13 mouse cellular contexts compared by ENCODE assay signal in the genomic region with DNA sequence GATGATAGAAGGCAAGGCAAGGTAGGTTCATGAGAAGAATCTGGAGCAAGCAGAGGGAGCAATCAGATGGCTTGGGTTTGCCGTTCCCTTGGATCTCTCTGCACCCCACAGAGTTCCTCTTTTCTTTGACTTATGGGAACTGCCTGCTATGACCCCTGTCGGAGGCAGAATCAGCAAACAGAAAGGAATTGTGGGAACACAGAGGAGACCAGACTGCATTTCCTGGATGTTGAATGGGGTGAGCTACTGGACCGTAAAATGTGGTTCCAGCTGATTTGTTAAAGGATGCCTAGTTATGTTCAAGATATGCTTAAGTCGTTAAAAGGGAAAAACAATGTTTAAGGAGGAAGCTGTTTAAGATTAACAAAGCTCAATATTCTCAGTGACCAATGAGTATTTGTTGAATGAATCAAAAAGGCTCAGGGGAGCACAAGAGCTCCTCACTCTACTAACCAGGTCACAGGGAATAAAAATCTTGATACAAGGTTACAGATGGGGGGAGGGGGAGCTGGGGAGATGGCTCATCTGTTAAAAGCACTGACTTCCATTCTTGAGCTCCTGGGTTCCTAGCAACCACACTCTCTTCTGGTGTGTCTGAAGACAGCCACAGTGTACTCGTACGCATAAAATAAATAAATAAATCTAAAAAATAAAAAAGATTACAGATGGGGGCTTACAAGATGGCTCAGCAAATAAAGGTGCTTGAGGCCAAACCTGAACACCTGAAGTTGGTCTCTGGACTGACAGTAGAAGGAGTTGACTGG. TPM values are rescaled to one million over a fixed set of nuclear protein-coding genes. Genes with fewer than 3 reads are reported as not detected.
DNase-seq lines count a peak whose midpoint lies in the region; ATAC-seq and TF ChIP-seq lines count a peak whose summit lies in the region.
"Had no signal": no experiment of that assay in that cellular context is flagged by ENCODE, and none has a peak within 500 bp of the region (broad histone marks: within the 10 kb centered on the region; RNA-seq: fewer than 3 reads in every experiment).

No protein-coding gene starts in this region.

- no peaks in the 10 kb centered on the region for H3K36me3 ChIP-seq in heart, embryonic 13.5 days
- peaks cover 2% of the 10 kb centered on the region; the same call in 1 of the 2 replicates for H3K36me3 ChIP-seq in heart, adult 2 months (ENCODE audit: control insufficient read depth, insufficient read depth, low read length)
- peaks cover 0 to 5% of the 10 kb centered on the region in 2 experiments; a peak in 1 of 4 replicates for H3K36me3 ChIP-seq in MEL (ENCODE audit: control insufficient read depth in 1 of 2, insufficient read depth in 2 of 2, low read length in 2 of 2)
- H3K36me3 ChIP-seq in liver, embryonic 11.5 days (ENCODE audit: control insufficient read depth, insufficient read depth, low read length): no peaks in the 10 kb centered on the region
- H3K36me3 ChIP-seq in intestine, embryonic 16.5 days (ENCODE audit: control insufficient read depth, insufficient read depth, low read length): no peaks in the 10 kb centered on the region
- H3K36me3 ChIP-seq: limb, embryonic 15.5 days had no signal

- TF ChIP-seq CTCF in heart, adult 2 months (IDR thresholded peaks at IDR 0.05): no peak
- TF ChIP-seq CTCF in MEL (IDR thresholded peaks at IDR 0.05 in 2 of 3, conservative IDR thresholded peaks at IDR 0.05 in 1 of 3; ENCODE audit: control insufficient read depth in 1 of 3, insufficient read depth in 1 of 3, low read depth in 2 of 3, low read length in 3 of 3, poor library complexity in 1 of 3, severe bottlenecking in 1 of 3): no peak

- peak overlapping the region; percentile 93 for H3K27ac ChIP-seq in heart, embryonic 13.5 days (replicated peaks)
- H3K27ac ChIP-seq in heart, adult 2 months: no peak overlapping the region; the same call in 1 of the 2 replicates
- no peak overlapping the region for H3K27ac ChIP-seq in MEL (ENCODE audit: control insufficient read depth, low read depth, low read length)
- no peak overlapping the region for H3K27ac ChIP-seq in liver, embryonic 11.5 days (ENCODE audit: low read depth, low read length)
- H3K27ac ChIP-seq in intestine, embryonic 16.5 days (ENCODE audit: low read length): no peak overlapping the region
- H3K27ac ChIP-seq: layer of hippocampus, adult 2 months; limb, embryonic 15.5 days had no signal

- intact Hi-C loops in heart, adult 2 months (cut with DNase I): no loop called here

- H3K4me1 ChIP-seq in heart, embryonic 13.5 days: peaks cover 36% of the 10 kb centered on the region
- H3K4me1 ChIP-seq in heart, adult 2 months (ENCODE audit: control insufficient read depth, insufficient read depth, low read length): peaks cover 3% of the 10 kb centered on the region; the same call in 1 of the 2 replicates
- H3K4me1 ChIP-seq in MEL (ENCODE audit: control insufficient read depth in 1 of 2, insufficient read depth in 2 of 2, low read length in 2 of 2): peaks cover 3 to 10% of the 10 kb centered on the region in 2 experiments; a peak in 1 of 4 replicates
- no peaks in the 10 kb centered on the region for H3K4me1 ChIP-seq in liver, embryonic 11.5 days (replicated peaks; ENCODE audit: control insufficient read depth, insufficient read depth, low read length)
- no peaks in the 10 kb centered on the region for H3K4me1 ChIP-seq in intestine, embryonic 16.5 days (ENCODE audit: control insufficient read depth, insufficient read depth, low read length)

- WGBS in heart, embryonic 13.5 days: 68% methylated on average over 6 of the region's 6 CpGs
- 55% methylated on average over 6 of the region's 6 CpGs for WGBS in heart, adult 2 months
- WGBS in liver, embryonic 11.5 days: 50% methylated on average over 6 of the region's 6 CpGs
- 62% methylated on average over 6 of the region's 6 CpGs for WGBS in intestine, embryonic 16.5 days

- no peak for ATAC-seq in heart, embryonic 13.5 days (ENCODE audit: extremely low read depth, insufficient number of reproducible peaks, low FRiP score, low TSS enrichment)
- ATAC-seq in liver, embryonic 11.5 days (replicated peaks; ENCODE audit: low FRiP score): no peak
- ATAC-seq in intestine, embryonic 16.5 days: no peak

- H3K79me2 ChIP-seq in heart, adult 2 months (replicated peaks; ENCODE audit: control insufficient read depth, insufficient read depth, low read length): no peaks in the 10 kb centered on the region
- H3K79me2 ChIP-seq in MEL (ENCODE audit: control insufficient read depth, insufficient read depth, low read length, poor library complexity): no peaks in the 10 kb centered on the region

- DNase-seq in heart, adult 2 months: no peak
- DNase-seq in MEL (ENCODE audit: low read depth, low spot score): peak; percentile 70
- DNase-seq in embryo, embryonic 9.5 days (ENCODE audit: extremely low spot score): peak; percentile 14
- DNase-seq in kidney, postnatal 10 days: peak; percentile 35
- no peak for DNase-seq in liver, embryonic 11.5 days (ENCODE audit: low spot score)
- DNase-seq in cerebellum, postnatal 36 days: no peak
- DNase-seq: adrenal gland, adult 2 months; cerebellum, adult 9-11 months; thymus, postnatal 14 days had no signal

- no peak for TF ChIP-seq EP300 in heart, adult 2 months (IDR thresholded peaks at IDR 0.05; ENCODE audit: insufficient read depth, low read depth, low read length)
- TF ChIP-seq EP300 in MEL (IDR thresholded peaks at IDR 0.05; ENCODE audit: low read depth in 1 of 2, low read length in 2 of 2): peak; percentile 29 to 66

- no peak overlapping the region for H3K9ac ChIP-seq in heart, embryonic 13.5 days
- no peak overlapping the region for H3K9ac ChIP-seq in heart, adult 2 months (ENCODE audit: low read depth, low read length)
- no peak overlapping the region for H3K9ac ChIP-seq in MEL (ENCODE audit: control insufficient read depth, low read depth, low read length, poor library complexity, severe bottlenecking)
- no peak overlapping the region for H3K9ac ChIP-seq in liver, embryonic 11.5 days (ENCODE audit: low read depth, low read length)
- no peak overlapping the region for H3K9ac ChIP-seq in intestine, embryonic 16.5 days (ENCODE audit: low read depth, low read length)
- H3K9ac ChIP-seq: limb, embryonic 15.5 days had no signal

- no peak overlapping the region for H3K4me2 ChIP-seq in heart, embryonic 13.5 days
- no peak overlapping the region for H3K4me2 ChIP-seq in liver, embryonic 11.5 days
- H3K4me2 ChIP-seq in intestine, embryonic 16.5 days (ENCODE audit: low read depth, low read length): no peak overlapping the region
- H3K4me2 ChIP-seq: limb, embryonic 15.5 days had no signal

- TF ChIP-seq RAD21 in MEL (IDR thresholded peaks at IDR 0.05; ENCODE audit: low read depth, low read length): no peak; the same call in 1 of the 2 replicates

- peaks cover 14% of the 10 kb centered on the region; the same call in 1 of the 2 replicates for H3K27me3 ChIP-seq in heart, embryonic 13.5 days (replicated peaks)
- H3K27me3 ChIP-seq in heart, adult 2 months (ENCODE audit: control insufficient read depth, insufficient read depth, low read length): no peaks in the 10 kb centered on the region
- peaks cover 8 to 15% of the 10 kb centered on the region in 2 experiments; a peak in 3 of 4 replicates for H3K27me3 ChIP-seq in MEL (ENCODE audit: control insufficient read depth in 1 of 2, insufficient read depth in 2 of 2, low read length in 2 of 2)
- H3K27me3 ChIP-seq in liver, embryonic 11.5 days (replicated peaks; ENCODE audit: control insufficient read depth, insufficient read depth, low read length): peaks cover 18% of the 10 kb centered on the region
- H3K27me3 ChIP-seq in intestine, embryonic 16.5 days (replicated peaks; ENCODE audit: control insufficient read depth, insufficient read depth, low read length): peaks cover 5% of the 10 kb centered on the region; the same call in 1 of the 2 replicates

- 0 out of 2 replicates have a peak, but pooled peaks cover 3% of the 10 kb centered on the region for H3K9me3 ChIP-seq in heart, embryonic 13.5 days
- no peaks in the 10 kb centered on the region for H3K9me3 ChIP-seq in MEL (replicated peaks; ENCODE audit: insufficient read depth, low read length)
- H3K9me3 ChIP-seq in liver, embryonic 11.5 days (ENCODE audit: control insufficient read depth, low read length): no peaks in the 10 kb centered on the region
- no peaks in the 10 kb centered on the region for H3K9me3 ChIP-seq in intestine, embryonic 16.5 days (ENCODE audit: control insufficient read depth, low read length)
- H3K9me3 ChIP-seq: limb, embryonic 15.5 days had no signal

- H3K4me3 ChIP-seq in heart, embryonic 13.5 days: no peak overlapping the region
- no peak overlapping the region for H3K4me3 ChIP-seq in heart, adult 2 months
- H3K4me3 ChIP-seq in MEL (ENCODE audit: control insufficient read depth in 1 of 2, insufficient read depth in 1 of 2, low read depth in 2 of 2, low read length in 2 of 2): no peak overlapping the region
- H3K4me3 ChIP-seq in liver, embryonic 11.5 days (ENCODE audit: low read depth, low read length): no peak overlapping the region
- no peak overlapping the region for H3K4me3 ChIP-seq in intestine, embryonic 16.5 days (ENCODE audit: low read length)
- H3K4me3 ChIP-seq: layer of hippocampus, adult 2 months; limb, embryonic 15.5 days had no signal

- TF ChIP-seq POLR2A in heart, adult 2 months (IDR thresholded peaks at IDR 0.05; ENCODE audit: insufficient read depth, low read depth, low read length): no peak
- no peak for TF ChIP-seq POLR2A in MEL (IDR thresholded peaks at IDR 0.05; ENCODE audit: control insufficient read depth in 1 of 2, insufficient read depth in 1 of 2, low read depth in 1 of 2, low read length in 2 of 2, poor library complexity in 1 of 2)

RNA-seq across cellular contexts. Expression of gene Atp1a4, which starts 17.1 kb away (rescaled TPM):
- polyA plus RNA-seq in heart, embryonic 13.5 days (2015; fragmentation: Nextera tagmentation; extraction: Ambion mirVana): 0.21 and 0.52 TPM in 2 replicates
- not detected for total RNA-seq in heart, adult 2 months (2021)
- polyA plus RNA-seq in heart, adult 2 months (2012; rRNA removed): 0.10 and 0.35 TPM in 2 replicates
- not detected in 2 replicates for total RNA-seq in MEL (2012; rRNA removed)
- not detected for polyA plus RNA-seq in MEL (2012; ENCODE audit: insufficient read depth in 1 of 2, insufficient read length in 2 of 2, low read depth in 1 of 2, low replicate concordance in 2 of 2, missing spikeins in 1 of 2)
- polyA plus RNA-seq in liver, embryonic 11.5 days (2014; fragmentation: Nextera tagmentation; extraction: Ambion mirVana): not detected in 2 replicates
- not detected in 2 replicates for polyA plus RNA-seq in intestine, embryonic 16.5 days (2015; fragmentation: Nextera tagmentation; extraction: Ambion mirVana)
- total RNA-seq: layer of hippocampus, adult 2 months had no signal
- polyA plus RNA-seq: limb, embryonic 15.5 days had no signal

RNA-seq across cellular contexts. Expression of gene Igsf8, which starts 20.3 kb away (rescaled TPM):
- polyA plus RNA-seq in heart, embryonic 13.5 days (2015; fragmentation: Nextera tagmentation; extraction: Ambion mirVana): 27.8 and 31.6 TPM in 2 replicates
- 10 to 100 TPM; 10.9 to 13.5 TPM for total RNA-seq in heart, adult 2 months (2021)
- polyA plus RNA-seq in heart, adult 2 months (2012; rRNA removed): 25.9 and 39.9 TPM in 2 replicates
- 65.2 and 88.0 TPM in 2 replicates for total RNA-seq in MEL (2012; rRNA removed)
- polyA plus RNA-seq in MEL (2012; ENCODE audit: insufficient read depth in 1 of 2, insufficient read length in 2 of 2, low read depth in 1 of 2, low replicate concordance in 2 of 2, missing spikeins in 1 of 2): 10 to 100 TPM in 1 of 2 experiments, not detected in 1; 97.2 TPM
- polyA plus RNA-seq in liver, embryonic 11.5 days (2014; fragmentation: Nextera tagmentation; extraction: Ambion mirVana): 32.9 and 33.9 TPM in 2 replicates
- polyA plus RNA-seq in intestine, embryonic 16.5 days (2015; fragmentation: Nextera tagmentation; extraction: Ambion mirVana): 43.1 and 45.2 TPM in 2 replicates

RNA-seq across cellular contexts. Expression of gene Casq1, which starts 21.5 kb away (rescaled TPM):
- 162 and 211 TPM in 2 replicates for polyA plus RNA-seq in heart, embryonic 13.5 days (2015; fragmentation: Nextera tagmentation; extraction: Ambion mirVana)
- 1 to 10 TPM; 3.3 to 5.6 TPM for total RNA-seq in heart, adult 2 months (2021)
- 51.7 and 53.8 TPM in 2 replicates for polyA plus RNA-seq in heart, adult 2 months (2012; rRNA removed)
- total RNA-seq in MEL (2012; rRNA removed): not detected in 2 replicates
- polyA plus RNA-seq in MEL (2012; ENCODE audit: insufficient read depth in 1 of 2, insufficient read length in 2 of 2, low read depth in 1 of 2, low replicate concordance in 2 of 2, missing spikeins in 1 of 2): under 1 TPM in 1 of 2 experiments, not detected in 1; 0.21 TPM
- polyA plus RNA-seq in liver, embryonic 11.5 days (2014; fragmentation: Nextera tagmentation; extraction: Ambion mirVana): 2.2 and 4.1 TPM in 2 replicates
- 24.1 and 24.6 TPM in 2 replicates for polyA plus RNA-seq in intestine, embryonic 16.5 days (2015; fragmentation: Nextera tagmentation; extraction: Ambion mirVana)

RNA-seq across cellular contexts. Expression of gene Pea15a, which starts 34.5 kb away (rescaled TPM):
- polyA plus RNA-seq in heart, embryonic 13.5 days (2015; fragmentation: Nextera tagmentation; extraction: Ambion mirVana): 169 and 180 TPM in 2 replicates
- total RNA-seq in heart, adult 2 months (2021): 10 to 100 TPM; 52.2 to 69.8 TPM
- polyA plus RNA-seq in heart, adult 2 months (2012; rRNA removed): 56.8 and 101 TPM in 2 replicates
- 2.4 and 3.0 TPM in 2 replicates for total RNA-seq in MEL (2012; rRNA removed)
- polyA plus RNA-seq in MEL (2012; ENCODE audit: insufficient read depth in 1 of 2, insufficient read length in 2 of 2, low read depth in 1 of 2, low replicate concordance in 2 of 2, missing spikeins in 1 of 2): 1 to 10 TPM in 1 of 2 experiments, not detected in 1; 7.5 TPM
- 43.4 and 44.8 TPM in 2 replicates for polyA plus RNA-seq in liver, embryonic 11.5 days (2014; fragmentation: Nextera tagmentation; extraction: Ambion mirVana)
- 80.2 and 81.3 TPM in 2 replicates for polyA plus RNA-seq in intestine, embryonic 16.5 days (2015; fragmentation: Nextera tagmentation; extraction: Ambion mirVana)

RNA-seq across cellular contexts. Expression of gene Atp1a2, which starts 56.7 kb away (rescaled TPM):
- polyA plus RNA-seq in heart, embryonic 13.5 days (2015; fragmentation: Nextera tagmentation; extraction: Ambion mirVana): 17.0 and 20.8 TPM in 2 replicates
- 100 to 1,000 TPM; 462 to 588 TPM for total RNA-seq in heart, adult 2 months (2021)
- polyA plus RNA-seq in heart, adult 2 months (2012; rRNA removed): 319 and 349 TPM in 2 replicates
- total RNA-seq in MEL (2012; rRNA removed): 0.10 TPM in 1 of 2 replicates, not detected in the other
- polyA plus RNA-seq in MEL (2012; ENCODE audit: insufficient read depth in 1 of 2, insufficient read length in 2 of 2, low read depth in 1 of 2, low replicate concordance in 2 of 2, missing spikeins in 1 of 2): under 1 TPM in 1 of 2 experiments, not detected in 1; 0.04 TPM
- polyA plus RNA-seq in liver, embryonic 11.5 days (2014; fragmentation: Nextera tagmentation; extraction: Ambion mirVana): 0.16 and 0.22 TPM in 2 replicates
- polyA plus RNA-seq in intestine, embryonic 16.5 days (2015; fragmentation: Nextera tagmentation; extraction: Ambion mirVana): 3.1 and 3.2 TPM in 2 replicates

Comparison
In these comparisons a context has a peak if more than half of its experiments do, and no peak if none do; other contexts are left out.
1. DNase-seq: peak in MEL (single experiment), embryo, embryonic 9.5 days (single experiment) and kidney, postnatal 10 days (single experiment); none in heart, adult 2 months (0 of 2), liver, embryonic 11.5 days (single experiment) and cerebellum, postnatal 36 days (0 of 2).